Mouse (Mus musculus) layer of hippocampus, postnatal 25 days (tissue): Measurements from ENCODE around the gene Robo1. TPM values are rescaled to one million over a fixed set of nuclear protein-coding genes. Genes with fewer than 3 reads are reported as not detected.

ENCODE experiments used
- DNase-seq, 2 experiments: peaks; one replicate each; pipeline ENCODE4 v3.0.0; 2022; ENCODE audit warnings: mixed read lengths in 2 of 2, low spot score in 1 of 2; ENCODE audit errors: extremely low spot score in 1 of 2
- total RNA-seq, 2 experiments: library from RNA; stranded (reverse); gene quantifications; 2 replicates each; pipeline ENCODE4 v1.2.3; 2021

The Robo1 gene
- total RNA-seq, 2 experiments from 2014 or later, result 57.9 to 75.6 TPM

DNA sequence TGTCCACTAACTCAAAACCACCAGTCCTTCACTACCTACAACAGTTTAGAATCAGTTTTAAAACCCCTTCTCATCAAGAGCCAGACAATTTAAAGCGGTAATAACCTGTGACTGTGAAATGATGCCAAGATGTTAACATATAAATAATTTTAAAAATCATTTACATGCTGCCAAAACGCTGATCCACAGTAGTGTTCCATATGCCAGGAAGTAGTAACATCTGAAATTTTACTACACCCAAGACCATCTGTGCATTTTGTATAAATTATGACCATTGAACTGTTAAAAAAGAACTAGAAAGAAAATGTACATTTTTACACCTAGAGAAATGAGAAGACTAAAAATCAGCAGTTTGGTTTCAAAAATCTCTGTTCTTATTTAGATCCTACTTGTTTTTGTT is 600.8 kb downstream of the Robo1 start:
- DNase-seq, result no peak

DNA sequence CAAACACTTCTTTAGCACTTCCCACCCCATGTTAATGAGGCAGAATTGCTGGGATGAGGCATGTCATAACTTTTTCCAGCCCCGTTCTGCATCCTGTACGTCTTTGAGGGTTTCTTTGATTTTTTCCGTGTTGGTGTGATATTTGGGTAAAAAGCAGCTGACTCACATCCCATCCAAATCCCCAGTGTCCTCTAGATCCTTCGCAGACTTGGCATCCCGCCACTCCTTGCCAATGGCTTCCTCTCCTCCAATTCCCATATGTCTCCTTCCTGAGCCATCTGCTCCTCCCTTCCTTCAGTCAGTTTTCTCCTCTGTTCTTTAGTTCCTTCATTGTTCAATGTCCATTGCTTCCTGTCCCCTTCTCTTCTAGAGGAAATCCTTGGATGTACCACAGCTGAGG is 605.0 kb downstream of the Robo1 start:
- DNase-seq, result peak; percentile 23 to 61

DNA sequence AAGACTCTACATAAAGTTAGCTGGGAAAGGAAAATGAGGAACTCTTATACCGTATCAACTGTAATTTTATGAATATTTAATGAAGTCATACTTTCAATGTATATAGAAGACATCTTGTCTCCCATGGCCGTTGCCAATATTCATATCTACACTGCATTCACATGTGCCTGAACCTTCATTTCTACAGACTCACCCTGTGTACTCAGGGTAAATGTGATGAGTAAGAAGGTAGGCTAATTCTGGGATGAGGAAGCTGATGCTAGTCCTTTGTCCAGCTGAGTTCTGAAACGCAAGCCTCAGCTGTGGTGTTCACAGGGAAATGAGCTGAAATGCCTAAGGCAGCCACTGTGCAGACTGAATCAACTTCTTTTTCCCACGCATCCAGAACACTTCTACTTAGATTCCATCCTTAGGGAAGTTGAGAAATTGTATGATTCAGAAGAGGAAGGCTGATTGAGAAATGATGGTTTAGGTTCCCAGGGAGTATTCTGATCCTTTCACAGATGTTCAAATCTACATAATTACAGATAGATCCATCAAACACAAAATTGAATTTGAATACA is 606.0 kb downstream of the Robo1 start:
- DNase-seq, result no peak

DNA sequence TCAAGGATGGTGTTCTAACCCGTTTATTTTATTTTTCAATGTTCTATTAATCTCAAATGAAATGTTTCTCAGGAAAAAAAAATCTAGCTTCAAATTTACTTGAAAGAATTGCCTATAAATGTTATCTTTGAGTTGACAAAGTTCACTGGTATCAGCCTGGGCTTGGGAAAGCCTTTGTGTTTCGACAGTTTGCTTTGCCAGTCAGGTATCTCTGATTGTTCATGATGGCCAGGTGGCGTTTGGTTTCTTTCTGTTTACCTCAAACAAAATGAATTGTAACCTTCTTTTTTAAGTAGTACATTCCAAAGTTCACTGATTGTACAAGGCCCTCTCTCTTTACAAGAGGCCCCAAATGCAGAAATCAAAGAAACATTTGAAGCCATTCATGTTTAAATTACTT is 611.9 kb downstream of the Robo1 start:
- DNase-seq, result no peak

DNA sequence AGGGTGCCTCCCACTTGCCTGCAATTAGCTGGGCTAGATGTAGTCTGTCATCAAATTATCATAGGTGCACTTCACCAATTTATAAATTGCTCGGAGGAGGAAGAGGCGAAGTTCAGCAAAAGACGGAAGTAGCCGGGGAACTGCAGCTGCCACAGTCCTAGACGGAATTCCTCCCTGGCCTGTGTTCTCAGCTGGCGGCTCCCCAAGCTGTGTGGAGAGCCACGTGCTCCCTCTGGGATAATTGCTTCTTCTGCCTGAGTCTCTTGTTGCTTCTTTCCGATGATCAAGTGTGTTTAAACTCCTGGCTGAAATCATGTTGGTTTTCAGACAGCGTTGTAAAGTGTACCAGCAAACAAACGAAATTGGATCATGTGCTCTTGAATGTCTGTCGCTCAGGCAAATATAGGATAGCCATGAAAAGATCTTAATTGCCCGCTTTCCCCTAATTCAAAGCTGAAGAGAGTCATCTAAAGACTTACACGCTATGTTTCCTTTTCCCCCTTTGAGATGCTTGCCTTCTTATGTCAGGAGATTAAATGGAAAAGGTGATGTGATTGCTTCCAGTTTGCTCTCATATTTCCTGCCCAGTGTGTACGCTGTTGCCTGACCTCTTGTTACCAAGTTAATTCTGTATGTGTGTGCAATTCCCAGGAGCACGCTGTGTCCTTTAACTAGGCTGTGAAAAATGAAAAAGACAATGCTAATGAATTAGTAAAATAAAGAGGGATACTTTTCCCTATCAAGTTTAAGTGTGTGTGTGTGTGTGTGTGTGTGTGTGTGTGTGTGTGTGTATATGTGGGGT is 616.5 kb downstream of the Robo1 start:
- peak in 1 of 2 experiments; percentile 42 for DNase-seq

DNA sequence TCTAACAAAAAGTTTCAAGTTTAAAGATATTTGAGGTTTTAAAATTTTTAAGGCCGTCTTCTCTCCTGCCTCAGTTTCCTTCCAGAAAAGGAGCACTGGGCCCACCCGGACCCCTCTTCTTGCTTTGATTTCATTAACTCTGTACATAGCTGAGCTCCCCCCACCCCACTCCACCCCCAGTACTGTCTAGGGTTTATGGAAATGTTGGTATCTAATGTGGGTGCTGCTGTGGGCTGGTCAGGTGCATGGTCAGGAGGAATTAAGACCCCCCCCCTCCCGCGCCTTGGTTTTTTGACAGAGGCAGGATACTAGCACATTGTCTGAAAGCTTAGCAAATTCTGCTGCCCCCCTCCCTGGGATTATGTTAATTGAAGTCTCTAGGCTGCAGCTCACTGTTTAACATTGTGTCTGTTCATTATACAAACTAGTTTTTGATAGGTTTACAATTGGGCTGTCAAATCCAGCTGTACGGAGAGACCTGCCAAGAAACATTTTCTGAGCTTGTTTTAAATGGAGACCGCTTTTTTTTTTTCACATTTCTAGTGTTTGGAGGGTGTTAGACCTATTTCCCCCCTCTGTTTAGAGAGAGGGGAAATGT is 620.5 kb downstream of the Robo1 start:
- DNase-seq, result no peak

DNA sequence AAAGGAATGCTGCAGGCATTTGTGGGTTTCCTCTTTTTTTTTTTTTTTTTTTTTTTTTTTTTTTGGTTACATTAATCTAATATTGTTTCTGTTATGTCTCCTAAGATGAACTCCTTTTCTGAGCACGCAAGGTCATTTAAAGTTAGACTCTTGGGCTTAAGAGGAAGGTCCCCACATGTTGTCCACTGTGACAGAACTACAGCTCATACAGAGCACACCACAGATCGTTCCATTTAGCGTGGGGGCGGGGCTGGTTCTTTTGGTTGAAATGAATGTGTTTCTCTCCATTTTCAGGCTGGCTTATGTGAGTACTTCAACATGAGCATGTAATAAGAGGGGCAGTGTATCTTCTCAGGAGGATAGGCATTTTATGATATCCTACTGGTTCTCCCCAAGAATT is 622.8 kb downstream of the Robo1 start:
- DNase-seq, result no peak

DNA sequence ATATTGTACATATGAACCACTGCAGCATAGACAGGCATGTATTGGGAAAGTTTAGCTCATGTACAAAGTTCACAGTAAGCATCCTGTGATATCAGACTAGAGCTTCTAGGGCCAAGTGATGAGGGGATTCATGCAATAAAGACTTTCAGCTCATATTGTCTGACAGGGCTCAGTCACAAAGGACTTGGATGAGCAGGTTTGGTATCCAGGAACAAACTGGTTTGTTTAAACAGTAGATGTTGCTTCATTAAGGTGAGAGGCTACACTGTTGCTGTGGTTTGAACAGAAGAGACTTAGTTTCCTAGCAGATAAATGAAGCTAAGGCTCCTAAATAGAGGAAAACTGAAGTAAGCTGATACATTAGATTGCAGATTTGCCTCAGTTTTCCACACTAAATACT is 626.8 kb downstream of the Robo1 start:
- no peak for DNase-seq

DNA sequence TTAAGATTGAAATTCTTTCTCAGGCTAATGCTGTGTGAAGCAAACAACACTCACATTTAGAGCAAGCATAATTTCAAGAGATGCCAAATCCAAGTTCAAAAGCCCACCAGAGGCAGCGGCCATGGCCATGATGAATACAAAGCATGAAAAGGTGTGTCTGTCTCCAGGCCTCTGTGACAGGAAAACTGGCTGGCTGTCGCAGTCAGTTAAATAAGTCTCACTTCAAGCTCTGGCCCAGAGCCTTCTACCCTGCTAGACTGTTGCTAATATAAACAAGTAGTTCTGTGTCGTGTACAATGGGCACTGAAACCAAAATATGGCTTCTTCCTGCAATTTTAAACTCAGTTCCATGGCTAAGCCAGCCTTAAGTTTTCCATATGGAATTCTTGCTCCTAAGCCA is 629.1 kb downstream of the Robo1 start:
- no peak for DNase-seq

DNA sequence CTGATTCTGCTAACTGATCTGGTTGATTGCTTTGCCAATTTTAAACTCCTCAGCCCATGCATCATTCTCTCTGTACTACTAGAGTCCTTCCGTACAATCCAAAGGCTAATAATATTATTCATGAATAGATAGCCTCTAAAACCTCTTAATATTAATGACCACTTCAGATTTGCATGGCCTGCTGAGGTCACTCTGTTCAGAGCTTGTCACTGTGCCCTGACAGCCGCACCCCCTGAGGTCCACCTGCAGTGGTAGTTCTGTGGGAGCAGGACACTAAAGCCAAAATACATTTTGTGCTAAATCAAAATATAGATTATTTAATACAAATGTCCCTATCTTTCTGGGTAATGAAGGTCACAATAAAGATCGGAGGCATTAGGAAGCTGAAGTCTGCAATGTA is 631.8 kb downstream of the Robo1 start:
- no peak for DNase-seq

DNA sequence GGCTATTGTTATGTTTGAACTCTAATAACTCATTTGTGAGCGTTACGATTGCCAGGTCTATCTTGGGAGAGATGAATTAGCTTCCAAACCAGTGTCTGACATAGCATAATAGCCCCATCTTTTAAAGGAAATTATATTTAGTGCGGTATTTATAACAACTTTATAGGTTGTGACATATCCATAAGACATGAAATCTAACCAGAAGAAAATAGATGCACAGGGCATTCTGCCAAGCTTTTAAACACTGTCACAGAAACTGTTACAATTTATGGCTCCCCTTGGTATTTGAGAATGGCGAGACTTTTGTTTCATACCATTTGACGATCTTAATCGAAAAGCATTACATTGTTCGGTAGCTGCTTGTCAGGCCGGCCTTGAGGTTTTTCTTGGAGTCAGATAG is 632.7 kb downstream of the Robo1 start:
- no peak for DNase-seq

DNA sequence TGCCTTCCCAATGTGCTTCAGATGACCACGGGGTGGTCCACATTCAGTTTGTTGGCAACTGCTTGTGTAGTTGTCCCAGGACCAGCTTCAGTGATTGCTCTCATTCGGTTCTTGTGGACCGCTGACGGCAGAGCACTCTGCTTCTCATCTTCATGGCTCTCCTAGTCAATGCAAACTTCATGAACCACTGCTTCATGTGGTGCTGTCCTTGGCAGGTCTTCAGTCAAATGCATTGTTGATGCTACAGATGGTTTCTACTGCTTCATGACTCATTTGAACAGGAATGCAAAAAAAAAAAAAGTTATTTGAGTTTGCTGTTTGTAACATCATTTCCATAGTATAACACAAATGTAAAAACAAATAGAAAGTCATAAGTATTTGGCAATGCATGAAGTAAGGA is 636.3 kb downstream of the Robo1 start:
- no peak for DNase-seq

DNA sequence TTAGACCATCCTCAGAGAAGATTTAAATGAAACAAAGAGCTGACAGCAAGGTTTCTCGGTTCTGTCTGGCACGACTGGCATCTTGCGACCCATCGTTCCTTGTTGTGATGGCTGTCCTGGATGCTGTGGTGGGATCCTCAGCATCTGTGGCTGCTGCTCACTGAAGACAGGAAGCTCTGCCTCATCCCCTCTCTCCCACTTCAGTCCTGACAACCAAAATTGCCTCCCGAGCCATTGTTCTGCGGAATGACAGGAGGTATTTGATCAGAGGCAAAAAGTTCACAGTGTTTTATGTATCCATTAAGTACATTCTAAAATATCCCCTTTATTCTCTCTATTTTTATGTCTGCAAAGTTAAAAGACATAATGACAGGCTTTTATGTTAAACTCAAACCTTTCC is 643.9 kb downstream of the Robo1 start:
- no peak for DNase-seq

DNA sequence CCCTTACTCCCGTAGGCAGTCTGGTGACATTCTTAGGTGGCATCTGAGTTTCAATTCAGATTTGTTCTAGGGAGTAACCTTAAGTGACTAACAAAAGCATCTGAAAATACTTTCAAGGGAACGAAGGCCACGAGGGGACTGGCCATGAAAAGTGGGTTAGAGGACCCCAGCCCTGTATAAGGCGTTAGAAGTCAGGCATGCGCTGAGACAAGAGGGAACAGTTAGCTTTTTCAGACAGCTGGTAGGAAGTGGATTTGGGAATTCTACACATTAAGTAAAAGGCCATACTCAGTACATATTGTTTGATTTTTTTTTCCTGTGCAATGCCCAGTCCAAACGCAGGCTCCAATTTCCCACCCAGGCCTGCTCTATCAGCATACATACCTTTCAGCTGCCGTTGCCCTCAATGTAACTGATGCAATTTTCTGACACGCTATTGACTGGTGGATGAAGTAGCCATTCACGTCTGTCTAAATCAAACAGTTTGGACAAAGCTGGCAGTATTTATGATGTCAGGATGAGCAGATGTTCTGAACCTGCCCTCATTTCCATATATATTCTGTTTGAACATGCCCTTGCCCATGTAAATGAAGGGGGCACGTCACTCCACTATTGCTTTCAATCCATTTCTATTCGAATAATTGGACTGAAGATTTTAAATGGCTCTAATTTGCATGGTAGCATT is 651.1 kb downstream of the Robo1 start:
- no peak for DNase-seq

DNA sequence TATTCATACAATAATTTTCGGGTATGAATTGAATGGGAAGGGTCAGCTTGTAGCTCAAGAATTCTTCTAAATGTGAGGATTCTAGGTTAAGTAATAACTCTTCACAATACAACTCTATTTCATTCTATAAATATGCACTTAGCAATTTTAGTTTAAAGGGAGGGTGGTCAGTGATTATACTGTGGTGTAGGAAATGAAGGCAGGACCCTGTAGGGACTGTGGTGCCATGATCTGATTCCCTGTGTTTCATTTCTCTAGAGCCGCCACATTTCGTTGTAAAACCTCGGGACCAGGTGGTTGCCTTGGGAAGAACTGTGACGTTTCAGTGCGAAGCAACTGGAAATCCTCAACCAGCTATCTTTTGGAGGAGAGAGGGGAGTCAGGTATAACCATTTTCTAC is 651.7 kb downstream of the Robo1 start:
- DNase-seq, result no peak

DNA sequence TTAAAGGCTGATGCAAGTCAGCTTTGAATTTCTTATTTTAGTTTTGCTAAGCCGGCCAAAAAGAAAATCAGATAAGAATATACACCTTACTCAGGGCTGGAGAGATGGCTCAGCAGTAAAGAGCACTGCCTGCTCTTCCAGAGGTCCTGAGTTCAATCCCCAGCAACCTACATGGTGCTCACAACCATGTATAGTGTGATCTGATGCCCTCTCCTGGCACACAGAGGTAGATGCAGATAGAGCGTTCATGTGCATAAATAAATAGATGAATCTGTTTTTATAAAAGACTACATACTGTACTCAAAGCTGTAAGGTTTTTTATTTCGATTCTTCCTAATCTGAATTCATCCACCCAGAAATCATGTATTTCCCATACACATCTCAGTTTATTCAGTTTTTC is 655.7 kb downstream of the Robo1 start:
- no peak for DNase-seq

DNA sequence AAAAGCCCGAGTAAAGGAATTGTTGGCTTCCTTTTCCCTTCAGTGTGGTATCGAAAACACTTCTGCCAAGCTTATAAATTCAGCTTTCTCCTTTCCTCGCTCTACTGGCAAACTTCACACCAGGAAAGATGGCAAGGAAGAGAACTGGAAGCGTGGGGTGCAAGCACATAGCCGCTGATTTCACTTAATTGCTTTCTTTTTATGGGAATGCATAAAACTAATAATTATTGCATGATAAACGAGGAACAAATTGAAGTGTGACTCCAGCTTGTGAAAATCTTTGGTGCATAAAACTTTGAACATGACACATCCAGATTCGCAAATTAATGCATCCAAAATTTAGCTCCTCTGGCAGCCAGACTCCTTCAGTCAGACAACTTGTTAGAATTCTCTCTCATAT is 659.4 kb downstream of the Robo1 start:
- DNase-seq, result no peak

DNA sequence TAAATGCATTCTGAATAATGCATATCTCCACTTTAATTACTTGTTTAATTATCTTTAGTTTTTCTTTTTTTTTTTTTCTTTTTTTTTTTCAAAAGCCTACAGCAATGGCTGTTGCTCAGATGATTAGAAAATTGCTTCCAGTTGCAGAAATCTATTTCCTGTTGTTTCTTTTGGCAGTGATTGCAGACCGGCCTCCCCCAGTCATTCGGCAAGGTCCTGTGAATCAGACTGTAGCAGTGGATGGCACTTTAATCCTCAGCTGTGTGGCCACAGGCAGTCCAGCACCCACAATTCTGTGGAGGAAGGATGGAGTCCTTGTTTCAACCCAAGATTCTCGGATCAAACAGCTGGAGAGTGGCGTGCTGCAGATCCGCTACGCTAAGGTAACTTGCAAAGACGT is 661.9 kb downstream of the Robo1 start:
- DNase-seq, result no peak

DNA sequence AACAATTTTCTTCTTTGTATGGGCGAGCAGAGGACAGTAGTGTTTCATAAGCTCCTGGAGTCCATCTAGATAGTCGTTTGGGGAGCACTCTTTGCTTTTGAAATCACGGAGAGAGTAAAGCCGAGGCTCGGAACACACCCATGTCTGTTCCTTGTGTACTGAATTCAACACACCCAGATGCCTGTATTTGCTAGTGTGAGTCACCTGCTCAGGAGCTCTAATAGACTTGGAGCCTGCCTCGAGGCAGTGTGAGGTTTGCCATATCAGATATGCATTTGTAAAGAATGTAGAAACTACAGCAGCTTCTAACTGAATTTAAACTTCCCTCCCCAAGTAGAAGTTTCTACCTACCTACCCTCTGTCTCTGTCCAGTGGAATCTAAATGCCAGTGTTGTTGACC is 665.6 kb downstream of the Robo1 start:
- DNase-seq, result no peak

DNA sequence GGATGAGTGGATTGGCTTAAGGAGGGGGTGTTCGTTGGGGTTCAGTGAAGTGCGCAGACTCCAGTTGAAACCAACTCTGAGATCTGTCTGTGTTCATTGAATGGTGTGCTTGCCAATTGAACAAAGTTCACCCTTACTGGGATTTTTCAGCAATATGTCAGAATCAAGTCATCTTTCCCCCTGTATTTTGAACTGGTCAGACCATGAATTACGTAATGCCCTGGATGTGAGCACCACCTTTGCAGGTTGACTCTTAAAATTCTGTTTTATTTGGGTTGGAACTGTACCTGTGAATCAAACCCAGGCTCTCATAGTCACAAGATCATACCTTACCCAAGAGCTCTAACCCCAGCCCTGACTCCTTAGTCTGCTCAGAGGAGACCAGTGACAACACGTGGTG is 666.6 kb downstream of the Robo1 start:
- no peak for DNase-seq

DNA sequence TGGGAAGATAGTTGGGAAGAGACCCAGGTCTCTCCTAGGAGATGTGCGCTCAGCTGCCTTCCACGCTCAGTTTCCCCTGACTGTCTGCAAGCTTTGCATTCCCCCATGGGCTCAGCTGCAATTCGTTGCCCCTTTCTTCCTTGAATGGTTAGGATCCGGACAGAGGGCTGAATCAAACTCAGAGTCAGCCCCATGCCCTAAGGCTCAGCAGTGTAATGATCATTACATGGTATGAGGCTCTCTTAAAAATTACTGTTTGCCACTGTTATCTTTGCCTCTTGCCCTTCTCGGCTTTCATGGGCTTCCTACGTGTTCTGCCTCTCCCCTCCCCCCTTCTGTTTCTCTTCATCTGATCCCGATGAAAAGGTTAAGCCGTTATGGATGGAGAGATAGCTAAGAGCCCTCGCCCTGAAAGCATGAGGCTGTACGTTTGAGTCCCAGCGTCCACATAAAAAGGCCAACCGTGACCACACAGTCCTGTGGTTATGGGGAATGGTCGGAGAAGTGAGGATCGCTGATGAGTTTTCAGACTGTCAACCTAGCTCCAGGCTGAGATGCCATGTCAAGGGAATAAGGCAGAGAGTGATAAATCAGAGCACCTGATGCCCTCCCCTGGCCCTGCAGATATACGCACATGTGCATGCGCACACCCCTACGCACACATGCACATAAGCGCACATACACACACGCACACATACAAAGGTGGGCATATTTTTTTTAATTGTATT is 668.9 kb downstream of the Robo1 start:
- no peak for DNase-seq
